Mouse (Mus musculus): ENCODE results near the gene Acyp2. TPM values are rescaled to one million over a fixed set of nuclear protein-coding genes. Genes with fewer than 3 reads are reported as not detected.
"Not testable (repeated sequence)": the region's sequence is repeated elsewhere in the genome, so short reads cannot be mapped to it uniquely, and the experiment has no call there.

Acyp2 gene
- polyA plus RNA-seq, 1 experiment from 2014 or later: 8.2 TPM

GRCm38 (mm10) chr11:30621386-30622363 lies 27.7 kb downstream of the Acyp2 start:
- H3K36me3 ChIP-seq; H3K9me3 ChIP-seq; H3K4me3 ChIP-seq; H3K27me3 ChIP-seq; ATAC-seq (ENCODE audit: low FRiP score, low read depth); H3K9ac ChIP-seq; H3K4me2 ChIP-seq (replicated peaks); H3K4me1 ChIP-seq; H3K27ac ChIP-seq: not testable (repeated sequence)
- 81% methylated on average over 1 of the region's 1 CpGs for WGBS

- H3K27me3 ChIP-seq: no peaks in the 10 kb centered on the region
- ATAC-seq (ENCODE audit: low FRiP score, low read depth): no peak
- no peaks in the 10 kb centered on the region for H3K4me1 ChIP-seq
- WGBS: 67% methylated on average over 4 of the region's 4 CpGs
- no peak overlapping the region for H3K4me2 ChIP-seq (replicated peaks)
- H3K4me3 ChIP-seq: no peak overlapping the region
- H3K27ac ChIP-seq: no peak overlapping the region
- H3K9ac ChIP-seq: no peak overlapping the region
- no peaks in the 10 kb centered on the region for H3K36me3 ChIP-seq
- no peaks in the 10 kb centered on the region for H3K9me3 ChIP-seq
These were observed 31.2 kb downstream of the Acyp2 start for GRCm38 (mm10) chr11:30618235-30618634.

- H3K36me3 ChIP-seq: no peaks in the 10 kb centered on the region
- no peaks in the 10 kb centered on the region for H3K9me3 ChIP-seq
- H3K4me1 ChIP-seq: no peaks in the 10 kb centered on the region
- H3K27ac ChIP-seq: no peak overlapping the region
- no peak for ATAC-seq (ENCODE audit: low FRiP score, low read depth)
- no peaks in the 10 kb centered on the region for H3K27me3 ChIP-seq
- H3K9ac ChIP-seq: no peak overlapping the region
- no peak overlapping the region for H3K4me2 ChIP-seq (replicated peaks)
- 32% methylated on average over 2 of the region's 2 CpGs for WGBS
- no peak overlapping the region for H3K4me3 ChIP-seq
These were observed 31.8 kb downstream of the Acyp2 start for GRCm38 (mm10) chr11:30617571-30618097.

- Histone ChIP-seq H3K4me1 (no peaks in the 10 kb centered on the region), H3K27ac (no peak overlapping the region), H3K4me3 (no peak overlapping the region), H3K36me3 (no peaks in the 10 kb centered on the region), H3K9me3 (no peaks in the 10 kb centered on the region), H3K4me2 (replicated peaks) (no peak overlapping the region), H3K9ac (no peak overlapping the region), H3K27me3 (no peaks in the 10 kb centered on the region)
- WGBS: 79% methylated on average over 1 of the region's 1 CpGs
- ATAC-seq (ENCODE audit: low FRiP score, low read depth): no peak
These were observed 33.4 kb downstream of the Acyp2 start for GRCm38 (mm10) chr11:30615977-30616376.

- 84% methylated on average over 1 of the region's 1 CpGs for WGBS
- no peak overlapping the region for H3K9ac ChIP-seq
- no peak overlapping the region for H3K4me2 ChIP-seq (replicated peaks)
- H3K36me3 ChIP-seq: no peaks in the 10 kb centered on the region
- H3K27ac ChIP-seq: no peak overlapping the region
- H3K9me3 ChIP-seq: no peaks in the 10 kb centered on the region
- no peaks in the 10 kb centered on the region for H3K27me3 ChIP-seq
- ATAC-seq (ENCODE audit: low FRiP score, low read depth): no peak
- no peak overlapping the region for H3K4me3 ChIP-seq
- H3K4me1 ChIP-seq: no peaks in the 10 kb centered on the region
These were observed 35.4 kb downstream of the Acyp2 start for GRCm38 (mm10) chr11:30613916-30614546.

GRCm38 (mm10) chr11:30612699-30613098 lies 36.7 kb downstream of the Acyp2 start:
- Histone ChIP-seq H3K27ac (no peak overlapping the region), H3K4me3 (no peak overlapping the region), H3K36me3 (no peaks in the 10 kb centered on the region), H3K9me3 (no peaks in the 10 kb centered on the region), H3K9ac (no peak overlapping the region), H3K4me1 (no peaks in the 10 kb centered on the region), H3K27me3 (no peaks in the 10 kb centered on the region), H3K4me2 (replicated peaks) (no peak overlapping the region)
- ATAC-seq (ENCODE audit: low FRiP score, low read depth): no peak

- ATAC-seq (ENCODE audit: low FRiP score, low read depth): no peak
- Histone ChIP-seq H3K27ac (no peak overlapping the region), H3K9ac (no peak overlapping the region), H3K4me3 (no peak overlapping the region), H3K4me2 (replicated peaks) (no peak overlapping the region), H3K27me3 (no peaks in the 10 kb centered on the region), H3K4me1 (no peaks in the 10 kb centered on the region), H3K9me3 (no peaks in the 10 kb centered on the region), H3K36me3 (no peaks in the 10 kb centered on the region)
- 95% methylated on average over 1 of the region's 1 CpGs for WGBS
These were observed 40.1 kb downstream of the Acyp2 start for GRCm38 (mm10) chr11:30609247-30609646.

- H3K27ac ChIP-seq: no peak overlapping the region
- no peak for ATAC-seq (ENCODE audit: low FRiP score, low read depth)
These were observed 41.5 kb downstream of the Acyp2 start for GRCm38 (mm10) chr11:30607587-30608518.

GRCm38 (mm10) chr11:30597259-30597658 lies 52.1 kb downstream of the Acyp2 start:
- ATAC-seq (ENCODE audit: low FRiP score, low read depth): no peak
- H3K4me3 ChIP-seq: no peak overlapping the region
- 77% methylated on average over 3 of the region's 3 CpGs for WGBS
- no peaks in the 10 kb centered on the region for H3K4me1 ChIP-seq
- H3K9ac ChIP-seq: no peak overlapping the region
- H3K4me2 ChIP-seq (replicated peaks): no peak overlapping the region
- no peaks in the 10 kb centered on the region for H3K36me3 ChIP-seq
- H3K27me3 ChIP-seq: no peaks in the 10 kb centered on the region
- no peak overlapping the region for H3K27ac ChIP-seq
- no peaks in the 10 kb centered on the region for H3K9me3 ChIP-seq

More at GRCm38 (mm10) chr11:30607587-30608518, 41.5 kb downstream of the Acyp2 start:
- Histone ChIP-seq H3K4me3 (no peak overlapping the region), H3K4me2 (replicated peaks) (no peak overlapping the region), H3K9me3 (no peaks in the 10 kb centered on the region), H3K4me1 (no peaks in the 10 kb centered on the region), H3K36me3 (no peaks in the 10 kb centered on the region), H3K9ac (no peak overlapping the region), H3K27me3 (no peaks in the 10 kb centered on the region)
- WGBS: 66% methylated on average over 3 of the region's 3 CpGs

- H3K4me3 ChIP-seq: no peak overlapping the region
- H3K27me3 ChIP-seq: no peaks in the 10 kb centered on the region
- ATAC-seq (ENCODE audit: low FRiP score, low read depth): no peak
- no peaks in the 10 kb centered on the region for H3K36me3 ChIP-seq
- peaks cover 9% of the 10 kb centered on the region for H3K9me3 ChIP-seq
- H3K9ac ChIP-seq: no peak overlapping the region
- WGBS: 82% methylated on average over 2 of the region's 2 CpGs
- H3K4me2 ChIP-seq (replicated peaks): no peak overlapping the region
- peaks cover 4% of the 10 kb centered on the region; the same call in 1 of the 2 replicates for H3K4me1 ChIP-seq
- H3K27ac ChIP-seq: no peak overlapping the region
These were observed 69.4 kb downstream of the Acyp2 start for GRCm38 (mm10) chr11:30580008-30580407.

- H3K36me3 ChIP-seq: no peaks in the 10 kb centered on the region
- no peak overlapping the region for H3K4me3 ChIP-seq
- no peak overlapping the region for H3K4me2 ChIP-seq (replicated peaks)
- H3K4me1 ChIP-seq: peaks cover 4% of the 10 kb centered on the region; the same call in 1 of the 2 replicates
- H3K9ac ChIP-seq: no peak overlapping the region
- H3K27ac ChIP-seq: no peak overlapping the region
- ATAC-seq (ENCODE audit: low FRiP score, low read depth): no peak
- WGBS: 53% methylated on average over 2 of the region's 2 CpGs
- H3K9me3 ChIP-seq: peaks cover 9% of the 10 kb centered on the region
- H3K27me3 ChIP-seq: no peaks in the 10 kb centered on the region
These were observed 70.5 kb downstream of the Acyp2 start for GRCm38 (mm10) chr11:30578931-30579330.
